In genomic region chr19:59467016-59467412, GRCm38 (mm10) we compare ENCODE assay signal across 11 mouse cellular contexts. TPM values are rescaled to one million over a fixed set of nuclear protein-coding genes. Genes with fewer than 3 reads are reported as not detected.
DNase-seq lines count a peak whose midpoint lies in the region; ATAC-seq lines count a peak whose summit lies in the region.
"Had no signal": no experiment of that assay in that cellular context is flagged by ENCODE, and none has a peak within 500 bp of the region (broad histone marks: within the 10 kb centered on the region; RNA-seq: fewer than 3 reads in every experiment).

No protein-coding gene starts in this region.

- peak overlapping the region; percentile 47 for H3K4me2 ChIP-seq in forebrain, embryonic 15.5 days (replicated peaks)
- H3K4me2 ChIP-seq in midbrain, embryonic 14.5 days (ENCODE audit: low read length) = peak overlapping the region; percentile 52
- no peak overlapping the region for H3K4me2 ChIP-seq in intestine, embryonic 16.5 days (ENCODE audit: low read depth, low read length)

- no peaks in the 10 kb centered on the region for H3K9me3 ChIP-seq in embryonic facial prominence, embryonic 10.5 days
- H3K9me3 ChIP-seq in forebrain, embryonic 15.5 days = no peaks in the 10 kb centered on the region
- H3K9me3 ChIP-seq in midbrain, embryonic 14.5 days (ENCODE audit: control insufficient read depth, low read length) = no peaks in the 10 kb centered on the region
- H3K9me3 ChIP-seq in intestine, embryonic 16.5 days (ENCODE audit: control insufficient read depth, low read length) = no peaks in the 10 kb centered on the region

- peaks cover 54% of the 10 kb centered on the region for H3K4me1 ChIP-seq in embryonic facial prominence, embryonic 10.5 days
- H3K4me1 ChIP-seq in forebrain, embryonic 15.5 days = peaks cover 74% of the 10 kb centered on the region
- peaks cover 22% of the 10 kb centered on the region for H3K4me1 ChIP-seq in midbrain, embryonic 14.5 days (ENCODE audit: control insufficient read depth, insufficient read depth, low read length)
- H3K4me1 ChIP-seq in intestine, embryonic 16.5 days (ENCODE audit: control insufficient read depth, insufficient read depth, low read length) = no peaks in the 10 kb centered on the region

- H3K36me3 ChIP-seq in embryonic facial prominence, embryonic 10.5 days (replicated peaks) = no peaks in the 10 kb centered on the region
- no peaks in the 10 kb centered on the region for H3K36me3 ChIP-seq in forebrain, embryonic 15.5 days
- no peaks in the 10 kb centered on the region for H3K36me3 ChIP-seq in midbrain, embryonic 14.5 days (ENCODE audit: control insufficient read depth, insufficient read depth, low read length)
- no peaks in the 10 kb centered on the region for H3K36me3 ChIP-seq in intestine, embryonic 16.5 days (ENCODE audit: control insufficient read depth, insufficient read depth, low read length)

- peak overlapping the region; percentile 31; the same call in 1 of the 2 replicates for H3K9ac ChIP-seq in forebrain, embryonic 15.5 days (replicated peaks)
- no peak overlapping the region; the same call in 1 of the 2 replicates for H3K9ac ChIP-seq in midbrain, embryonic 14.5 days (replicated peaks; ENCODE audit: low read length)
- no peak overlapping the region for H3K9ac ChIP-seq in intestine, embryonic 16.5 days (ENCODE audit: low read depth, low read length)

- under 1% methylated on average over 19 of the region's 19 CpGs for WGBS in embryonic facial prominence, embryonic 10.5 days
- WGBS in forebrain, embryonic 15.5 days = 1% methylated on average over 19 of the region's 19 CpGs
- WGBS in midbrain, embryonic 14.5 days = 1% methylated on average over 19 of the region's 19 CpGs
- 2% methylated on average over 19 of the region's 19 CpGs for WGBS in intestine, embryonic 16.5 days

- DNase-seq in kidney, adult 9 months = peak; percentile 26
- no peak for DNase-seq in kidney, postnatal 10 days
- DNase-seq in embryonic facial prominence, embryonic 10.5 days (ENCODE audit: low spot score) = no peak
- peak; percentile 74 for DNase-seq in midbrain, embryonic 14.5 days
- DNase-seq in cerebellum, postnatal 4 days (ENCODE audit: low spot score in 2 of 2) = no peak
- no peak for DNase-seq in cerebellum, postnatal 25 days
- DNase-seq: right cerebral cortex, postnatal 14 days had no signal

- no peak overlapping the region for H3K27ac ChIP-seq in embryonic facial prominence, embryonic 10.5 days (replicated peaks)
- H3K27ac ChIP-seq in forebrain, embryonic 15.5 days (replicated peaks) = peak overlapping the region; percentile 84
- H3K27ac ChIP-seq in midbrain, embryonic 14.5 days (replicated peaks; ENCODE audit: low read depth, low read length) = peak overlapping the region; percentile 63; the same call in 1 of the 2 replicates
- H3K27ac ChIP-seq in intestine, embryonic 16.5 days (ENCODE audit: low read length) = no peak overlapping the region

- peaks cover 100% of the 10 kb centered on the region for H3K27me3 ChIP-seq in embryonic facial prominence, embryonic 10.5 days (replicated peaks; ENCODE audit: low read depth, poor library complexity, severe bottlenecking)
- H3K27me3 ChIP-seq in forebrain, embryonic 15.5 days = peaks cover 40% of the 10 kb centered on the region
- peaks cover 87% of the 10 kb centered on the region for H3K27me3 ChIP-seq in midbrain, embryonic 14.5 days (ENCODE audit: control insufficient read depth, insufficient read depth, low read length)
- H3K27me3 ChIP-seq in intestine, embryonic 16.5 days (replicated peaks; ENCODE audit: control insufficient read depth, insufficient read depth, low read length) = peaks cover 96% of the 10 kb centered on the region

- peak overlapping the region; percentile 38 for H3K4me3 ChIP-seq in embryonic facial prominence, embryonic 10.5 days
- H3K4me3 ChIP-seq in forebrain, embryonic 15.5 days = peak overlapping the region; percentile 22
- peak overlapping the region; percentile 1; the same call in 1 of the 2 replicates for H3K4me3 ChIP-seq in midbrain, embryonic 14.5 days (replicated peaks; ENCODE audit: low read depth, low read length)
- no peak overlapping the region for H3K4me3 ChIP-seq in intestine, embryonic 16.5 days (ENCODE audit: low read length)

- no peak for ATAC-seq in forebrain, embryonic 15.5 days (replicated peaks)
- no peak; the same call in 1 of the 2 replicates for ATAC-seq in midbrain, embryonic 14.5 days (ENCODE audit: low FRiP score, low TSS enrichment)
- no peak for ATAC-seq in intestine, embryonic 16.5 days
- ATAC-seq: hindbrain, embryonic 16.5 days had no signal

RNA-seq across cellular contexts. Expression of gene Emx2, which starts 8.8 kb away (rescaled TPM):
- polyA plus RNA-seq in embryonic facial prominence, embryonic 10.5 days (2016; fragmentation: Nextera tagmentation; extraction: Ambion mirVana) = 8.0 and 12.1 TPM in 2 replicates
- 14.7 and 19.9 TPM in 2 replicates for polyA plus RNA-seq in forebrain, embryonic 15.5 days (2015; fragmentation: Nextera tagmentation; extraction: Ambion mirVana)
- polyA plus RNA-seq in midbrain, embryonic 14.5 days (2014; fragmentation: Nextera tagmentation; extraction: Ambion mirVana) = 18.5 and 19.1 TPM in 2 replicates
- not detected in 2 replicates for polyA plus RNA-seq in intestine, embryonic 16.5 days (2015; fragmentation: Nextera tagmentation; extraction: Ambion mirVana)
- polyA plus RNA-seq: hindbrain, embryonic 16.5 days; lung, embryonic 16.5 days had no signal

Comparison
In these comparisons a context has a peak if more than half of its experiments do, and no peak if none do; other contexts are left out.
1. DNase-seq: peak in kidney, adult 9 months (single experiment) and midbrain, embryonic 14.5 days (single experiment); none in kidney, postnatal 10 days (single experiment), embryonic facial prominence, embryonic 10.5 days (single experiment), cerebellum, postnatal 4 days (0 of 2) and cerebellum, postnatal 25 days (0 of 2).
2. H3K27ac ChIP-seq: peak in forebrain, embryonic 15.5 days (single experiment) and midbrain, embryonic 14.5 days (single experiment); none in embryonic facial prominence, embryonic 10.5 days (single experiment) and intestine, embryonic 16.5 days (single experiment).